Comparison of ENCODE assay signal across 34 mouse cellular contexts in genomic region chr1:34522205-34522849, GRCm38 (mm10). TPM values are rescaled to one million over a fixed set of nuclear protein-coding genes. Genes with fewer than 3 reads are reported as not detected.
A peak's percentile ranks its signal among the peaks of the same experiment; 100 is the strongest.
DNase-seq lines count a peak whose midpoint lies in the region; ATAC-seq lines count a peak whose summit lies in the region.
"Had no signal": no experiment of that assay in that cellular context is flagged by ENCODE, and none has a peak within 500 bp of the region (broad histone marks: within the 10 kb centered on the region; RNA-seq: fewer than 3 reads in every experiment).

No protein-coding gene starts in this region.

- no peak for DNase-seq in heart, postnatal 25 days (ENCODE audit: low spot score)
- peak; percentile 40 for DNase-seq in cerebellum, adult 11-12 months
- DNase-seq in cerebellum, adult 8-10 months: peak; percentile 38
- peak; percentile 25 to 44 for DNase-seq in cerebellum, postnatal 36 days
- DNase-seq in right cerebral cortex, adult 2 months (ENCODE audit: low spot score in 2 of 2): no peak
- DNase-seq in thymus, postnatal 0 days (ENCODE audit: low spot score): no peak
- DNase-seq: adrenal gland, adult 2 months; gastrocnemius, adult 2 months; heart, postnatal 10 days; kidney, adult 8-10 months; kidney, postnatal 10 days; liver; right cerebral cortex, postnatal 25 days; spleen, adult 18-20 months had no signal

- 25% methylated on average over 6 of the region's 6 CpGs for WGBS in heart, embryonic 13.5 days

- H3K4me1 ChIP-seq in heart, embryonic 13.5 days: peaks cover 21% of the 10 kb centered on the region
- H3K4me1 ChIP-seq: embryonic facial prominence, embryonic 13.5 days; forebrain, embryonic 13.5 days; hindbrain, embryonic 15.5 days; intestine, embryonic 15.5 days; limb, embryonic 10.5 days; midbrain, embryonic 15.5 days; neural tube, embryonic 12.5 days had no signal

- peak overlapping the region; percentile 21 for H3K4me2 ChIP-seq in heart, embryonic 13.5 days
- H3K4me2 ChIP-seq: embryonic facial prominence, embryonic 13.5 days; forebrain, embryonic 13.5 days; hindbrain, embryonic 15.5 days; intestine, embryonic 15.5 days; midbrain, embryonic 15.5 days; neural tube, embryonic 12.5 days had no signal

- intact Hi-C loops in heart, postnatal 25 days (cut with DNase I): no loop called here

- H3K4me3 ChIP-seq in heart, embryonic 13.5 days: no peak overlapping the region
- H3K4me3 ChIP-seq: embryonic facial prominence, embryonic 13.5 days; erythroblast, embryonic 14.5 days; forebrain, embryonic 13.5 days; gastrocnemius, adult 2 months; hindbrain, embryonic 15.5 days; intestine, embryonic 15.5 days; layer of hippocampus, adult 2 months; limb, embryonic 10.5 days; megakaryocyte, embryonic 14.5 days; midbrain, embryonic 15.5 days; neural tube, embryonic 12.5 days had no signal

- no peak for ATAC-seq in heart, embryonic 13.5 days (ENCODE audit: extremely low read depth, insufficient number of reproducible peaks, low FRiP score, low TSS enrichment)
- ATAC-seq: forebrain, embryonic 13.5 days; intestine, embryonic 15.5 days; lung, postnatal 0 days; midbrain, embryonic 15.5 days had no signal

- H3K9ac ChIP-seq in heart, embryonic 13.5 days: no peak overlapping the region
- H3K9ac ChIP-seq: embryonic facial prominence, embryonic 13.5 days; forebrain, embryonic 13.5 days; hindbrain, embryonic 15.5 days; intestine, embryonic 15.5 days; midbrain, embryonic 15.5 days; neural tube, embryonic 12.5 days had no signal

- H3K36me3 ChIP-seq in heart, embryonic 13.5 days: no peaks in the 10 kb centered on the region
- H3K36me3 ChIP-seq: embryonic facial prominence, embryonic 13.5 days; hindbrain, embryonic 15.5 days; intestine, embryonic 15.5 days; limb, embryonic 10.5 days; midbrain, embryonic 15.5 days; neural tube, embryonic 12.5 days had no signal

- H3K27ac ChIP-seq in heart, embryonic 13.5 days (replicated peaks): peak overlapping the region; percentile 43
- H3K27ac ChIP-seq: embryonic facial prominence, embryonic 13.5 days; forebrain, embryonic 13.5 days; gastrocnemius, adult 2 months; hindbrain, embryonic 15.5 days; intestine, embryonic 15.5 days; layer of hippocampus, adult 2 months; limb, embryonic 10.5 days; midbrain, embryonic 15.5 days; neural tube, embryonic 12.5 days had no signal

- H3K27me3 ChIP-seq in heart, embryonic 13.5 days (replicated peaks): no peaks in the 10 kb centered on the region
- H3K27me3 ChIP-seq: embryonic facial prominence, embryonic 13.5 days; forebrain, embryonic 13.5 days; hindbrain, embryonic 15.5 days; intestine, embryonic 15.5 days; midbrain, embryonic 15.5 days; neural tube, embryonic 12.5 days had no signal

- no peaks in the 10 kb centered on the region for H3K9me3 ChIP-seq in heart, embryonic 13.5 days
- H3K9me3 ChIP-seq: embryonic facial prominence, embryonic 13.5 days; forebrain, embryonic 13.5 days; hindbrain, embryonic 15.5 days; intestine, embryonic 15.5 days; limb, embryonic 10.5 days; midbrain, embryonic 15.5 days; neural tube, embryonic 12.5 days had no signal

RNA-seq across cellular contexts. Expression of gene Cfc1, which starts 13.1 kb away (rescaled TPM):
- polyA plus RNA-seq in heart, embryonic 13.5 days (2015; fragmentation: Nextera tagmentation; extraction: Ambion mirVana): 0.28 TPM in 2 replicates
- not detected for total RNA-seq in heart, postnatal 25 days (2021)
- not detected in 2 replicates for polyA plus RNA-seq in thymus, postnatal 0 days (2015; fragmentation: Nextera tagmentation; extraction: Ambion mirVana)
- total RNA-seq: adrenal gland, adult 2 months; adrenal gland, postnatal 4 days; gastrocnemius, adult 2 months; gastrocnemius, postnatal 4 days; heart, postnatal 10 days; layer of hippocampus, postnatal 25 days; MEL had no signal
- polyA plus RNA-seq: adrenal gland, adult 2 months; C2C12; erythroblast, embryonic 14.5 days; forebrain, embryonic 13.5 days; frontal cortex, adult 2 months; intestine, embryonic 15.5 days; limb, embryonic 10.5 days; liver, embryonic 16.5 days; lung, postnatal 0 days; neural tube, embryonic 12.5 days had no signal

RNA-seq across cellular contexts. Expression of gene Prss39, which starts 24.1 kb away (rescaled TPM):
- not detected in 2 replicates for polyA plus RNA-seq in heart, embryonic 13.5 days (2015; fragmentation: Nextera tagmentation; extraction: Ambion mirVana)
- total RNA-seq in heart, postnatal 25 days (2021): not detected
- not detected in 2 replicates for polyA plus RNA-seq in thymus, postnatal 0 days (2015; fragmentation: Nextera tagmentation; extraction: Ambion mirVana)
- total RNA-seq: adrenal gland, adult 2 months; adrenal gland, postnatal 4 days; gastrocnemius, adult 2 months; gastrocnemius, postnatal 4 days; heart, postnatal 10 days; layer of hippocampus, adult 2 months; layer of hippocampus, postnatal 25 days; MEL had no signal
- polyA plus RNA-seq: adrenal gland, adult 2 months; C2C12; embryonic facial prominence, embryonic 13.5 days; erythroblast, embryonic 14.5 days; forebrain, embryonic 13.5 days; frontal cortex, adult 2 months; hindbrain, embryonic 15.5 days; intestine, embryonic 15.5 days; limb, embryonic 10.5 days; liver, embryonic 16.5 days; lung, postnatal 0 days; midbrain, embryonic 15.5 days; neural tube, embryonic 12.5 days; urinary bladder, adult 2 months had no signal

RNA-seq across cellular contexts. Expression of gene Prss40, which starts 38.4 kb away (rescaled TPM):
- polyA plus RNA-seq in heart, embryonic 13.5 days (2015; fragmentation: Nextera tagmentation; extraction: Ambion mirVana): not detected in 2 replicates
- not detected for total RNA-seq in heart, postnatal 25 days (2021)
- polyA plus RNA-seq in thymus, postnatal 0 days (2015; fragmentation: Nextera tagmentation; extraction: Ambion mirVana): not detected in 2 replicates
- total RNA-seq: adrenal gland, adult 2 months; adrenal gland, postnatal 4 days; gastrocnemius, adult 2 months; gastrocnemius, postnatal 4 days; heart, postnatal 10 days; layer of hippocampus, adult 2 months; layer of hippocampus, postnatal 25 days; MEL had no signal
- polyA plus RNA-seq: adrenal gland, adult 2 months; C2C12; erythroblast, embryonic 14.5 days; forebrain, embryonic 13.5 days; frontal cortex, adult 2 months; hindbrain, embryonic 15.5 days; intestine, embryonic 15.5 days; limb, embryonic 10.5 days; liver, embryonic 16.5 days; lung, postnatal 0 days; neural tube, embryonic 12.5 days; urinary bladder, adult 2 months had no signal

RNA-seq across cellular contexts. Expression of gene Amer3, which starts 57.1 kb away (rescaled TPM):
- polyA plus RNA-seq in heart, embryonic 13.5 days (2015; fragmentation: Nextera tagmentation; extraction: Ambion mirVana): 0.05 TPM in 1 of 2 replicates, not detected in the other
- total RNA-seq in heart, postnatal 25 days (2021): not detected
- polyA plus RNA-seq in thymus, postnatal 0 days (2015; fragmentation: Nextera tagmentation; extraction: Ambion mirVana): not detected in 2 replicates
- total RNA-seq: gastrocnemius, adult 2 months; gastrocnemius, postnatal 4 days; heart, postnatal 10 days; MEL had no signal
- polyA plus RNA-seq: C2C12; erythroblast, embryonic 14.5 days; limb, embryonic 10.5 days; lung, postnatal 0 days had no signal

Comparison
In these comparisons a context has a peak if more than half of its experiments do, and no peak if none do; other contexts are left out.
1. DNase-seq: peak in cerebellum, adult 11-12 months (single experiment), cerebellum, adult 8-10 months (single experiment) and cerebellum, postnatal 36 days (2 of 2); none in heart, postnatal 25 days (single experiment), right cerebral cortex, adult 2 months (0 of 2) and thymus, postnatal 0 days (single experiment).